Mouse (Mus musculus): ENCODE measurements around the gene Chd6. TPM values are rescaled to one million over a fixed set of nuclear protein-coding genes. Genes with fewer than 3 reads are reported as not detected.

Chd6 gene
- total and polyA plus RNA-seq, 2 experiments from 2014 or later = 29.2 to 74.0 TPM

DNA sequence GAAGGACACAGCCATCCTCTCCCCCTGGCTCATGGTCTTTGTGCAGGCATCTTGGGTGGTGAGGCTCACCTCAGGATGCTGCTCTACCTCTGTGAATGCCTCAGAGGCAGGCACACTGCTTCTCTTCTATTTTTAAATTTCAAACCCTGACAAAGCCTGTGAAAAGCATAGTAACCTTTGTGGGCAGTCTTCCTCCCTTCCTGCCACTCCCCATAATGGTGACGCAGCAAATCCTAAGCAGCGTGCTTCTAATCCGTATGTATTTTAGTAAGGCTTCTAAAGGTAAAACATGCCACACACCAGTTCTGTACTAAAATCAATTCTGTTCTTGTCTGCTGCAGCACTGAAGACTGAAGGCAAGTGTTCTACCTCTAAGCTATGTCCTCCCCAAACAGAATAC lies 116.4 kb downstream of the Chd6 start:
- H3K4me2 ChIP-seq (ENCODE audit: low read depth, low read length) = no peak overlapping the region
- no peak overlapping the region for H3K4me3 ChIP-seq (ENCODE audit: low read length)
- no peaks in the 10 kb centered on the region for H3K27me3 ChIP-seq (ENCODE audit: insufficient read depth, low read length)
- ATAC-seq (no peak), DNase-seq (ENCODE audit: low spot score) (no peak)
- peaks cover 36% of the 10 kb centered on the region; the same call in 1 of the 2 replicates for H3K36me3 ChIP-seq (ENCODE audit: insufficient read depth, low read length)
- H3K9ac ChIP-seq (replicated peaks; ENCODE audit: low read length) = no peak overlapping the region
- no peaks in the 10 kb centered on the region for H3K4me1 ChIP-seq (ENCODE audit: insufficient read depth, low read length)
- H3K9me3 ChIP-seq (ENCODE audit: low read length) = no peaks in the 10 kb centered on the region
- WGBS = 96% methylated on average over 3 of the region's 3 CpGs
- TF ChIP-seq CTCF (IDR thresholded peaks at IDR 0.05; ENCODE audit: low read depth) = no peak
- H3K27ac ChIP-seq = no peak overlapping the region

DNA sequence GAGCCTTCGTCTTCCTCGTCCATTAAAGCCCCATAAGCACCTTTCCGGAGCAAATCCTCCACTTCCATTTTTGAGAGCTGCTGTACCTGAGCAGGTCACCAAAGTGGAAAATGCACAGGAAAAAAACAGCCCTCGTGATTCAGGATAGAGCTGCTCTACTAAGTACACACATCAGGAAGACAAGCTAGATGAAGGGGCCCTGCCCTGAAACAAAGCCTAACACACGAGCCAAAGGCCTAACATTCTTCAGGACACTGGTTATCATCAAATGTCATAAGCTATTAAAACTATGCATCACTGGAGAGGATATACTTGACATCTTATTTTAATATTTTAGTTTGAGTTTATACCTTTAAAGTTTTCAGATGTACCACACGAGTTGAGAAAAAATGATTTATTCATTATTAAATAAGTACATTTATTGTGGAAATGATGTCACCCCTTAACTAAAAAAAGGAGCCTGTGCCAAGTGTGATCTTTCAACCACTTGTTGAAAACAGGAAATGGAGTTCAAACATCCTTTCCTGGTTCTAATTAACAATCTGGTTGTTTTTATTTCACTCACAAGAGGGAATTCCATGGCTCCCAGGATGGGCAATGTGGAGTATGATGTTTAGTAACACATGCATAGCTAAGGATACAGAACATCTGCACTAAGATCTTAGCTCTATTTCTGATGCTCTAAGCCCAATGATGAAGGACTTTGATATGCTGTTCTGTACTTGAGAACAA lies 118.4 kb downstream of the Chd6 start:
- WGBS = 87% methylated on average over 6 of the region's 6 CpGs
- no peaks in the 10 kb centered on the region for H3K27me3 ChIP-seq (ENCODE audit: insufficient read depth, low read length)
- H3K9ac ChIP-seq (replicated peaks; ENCODE audit: low read length) = no peak overlapping the region
- DNase-seq (ENCODE audit: low spot score) = no peak
- H3K4me3 ChIP-seq (ENCODE audit: low read length) = no peak overlapping the region
- H3K27ac ChIP-seq = no peak overlapping the region
- H3K9me3 ChIP-seq (ENCODE audit: low read length) = no peaks in the 10 kb centered on the region
- H3K4me1 ChIP-seq (ENCODE audit: insufficient read depth, low read length) = no peaks in the 10 kb centered on the region
- peaks cover 47% of the 10 kb centered on the region for H3K36me3 ChIP-seq (ENCODE audit: insufficient read depth, low read length)
- no peak for TF ChIP-seq CTCF (IDR thresholded peaks at IDR 0.05; ENCODE audit: low read depth)
- no peak overlapping the region for H3K4me2 ChIP-seq (ENCODE audit: low read depth, low read length)
- no peak for ATAC-seq

DNA sequence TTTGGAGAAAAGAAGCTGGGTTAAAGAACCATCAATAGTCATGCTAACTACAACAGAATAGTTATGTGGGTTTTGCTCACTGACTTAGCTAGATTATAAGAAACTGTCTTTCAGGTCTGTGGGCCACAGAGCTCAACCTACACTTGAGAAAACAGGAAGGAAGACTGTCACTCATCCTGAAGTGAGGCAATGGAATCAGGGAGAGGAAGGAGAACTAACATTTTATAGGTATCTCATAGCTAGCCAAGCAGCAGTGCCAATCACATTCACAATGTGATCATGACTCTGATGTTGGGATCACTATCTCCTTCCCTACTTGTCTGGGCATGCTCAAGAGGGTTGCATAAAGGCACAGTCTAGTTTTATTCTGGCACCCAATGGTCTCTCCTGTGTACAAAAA lies 121.4 kb downstream of the Chd6 start:
- Histone ChIP-seq H3K4me3 (ENCODE audit: low read length) (no peak overlapping the region), H3K36me3 (ENCODE audit: insufficient read depth, low read length) (peaks cover 64% of the 10 kb centered on the region), H3K4me2 (ENCODE audit: low read depth, low read length) (no peak overlapping the region), H3K27ac (no peak overlapping the region), H3K9ac (replicated peaks; ENCODE audit: low read length) (no peak overlapping the region), H3K4me1 (ENCODE audit: insufficient read depth, low read length) (no peaks in the 10 kb centered on the region), H3K9me3 (ENCODE audit: low read length) (no peaks in the 10 kb centered on the region), H3K27me3 (ENCODE audit: insufficient read depth, low read length) (no peaks in the 10 kb centered on the region)
- DNase-seq (ENCODE audit: low spot score) (no peak), ATAC-seq (no peak)
- no peak for TF ChIP-seq CTCF (IDR thresholded peaks at IDR 0.05; ENCODE audit: low read depth)

DNA sequence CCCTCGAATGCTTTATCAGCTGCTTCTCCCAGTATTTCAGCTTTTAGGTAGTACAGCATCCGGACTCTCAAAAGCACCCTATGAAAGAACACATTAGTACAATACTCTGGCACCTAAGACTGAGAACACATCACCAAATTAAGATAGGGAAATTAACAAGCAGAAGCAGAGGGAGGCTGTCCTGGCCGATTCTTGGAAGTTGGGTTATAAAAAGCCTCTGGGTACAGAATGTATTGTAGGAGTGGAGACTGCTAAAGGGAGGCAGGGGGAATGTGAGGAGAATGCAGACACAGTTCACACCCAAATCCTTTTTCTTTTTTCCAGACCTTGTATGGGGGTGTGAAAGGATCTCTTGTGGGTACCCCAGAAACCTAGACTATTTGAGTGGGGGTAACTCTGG lies 126.2 kb downstream of the Chd6 start:
- Histone ChIP-seq H3K4me3 (ENCODE audit: low read length) (no peak overlapping the region), H3K27ac (no peak overlapping the region), H3K9ac (replicated peaks; ENCODE audit: low read length) (no peak overlapping the region), H3K36me3 (ENCODE audit: insufficient read depth, low read length) (peaks cover 64% of the 10 kb centered on the region), H3K4me2 (ENCODE audit: low read depth, low read length) (no peak overlapping the region), H3K4me1 (ENCODE audit: insufficient read depth, low read length) (no peaks in the 10 kb centered on the region), H3K27me3 (ENCODE audit: insufficient read depth, low read length) (no peaks in the 10 kb centered on the region), H3K9me3 (ENCODE audit: low read length) (no peaks in the 10 kb centered on the region)
- DNase-seq (ENCODE audit: low spot score) (no peak), ATAC-seq (no peak)
- 89% methylated on average over 3 of the region's 3 CpGs for WGBS
- TF ChIP-seq CTCF (IDR thresholded peaks at IDR 0.05; ENCODE audit: low read depth) = no peak

DNA sequence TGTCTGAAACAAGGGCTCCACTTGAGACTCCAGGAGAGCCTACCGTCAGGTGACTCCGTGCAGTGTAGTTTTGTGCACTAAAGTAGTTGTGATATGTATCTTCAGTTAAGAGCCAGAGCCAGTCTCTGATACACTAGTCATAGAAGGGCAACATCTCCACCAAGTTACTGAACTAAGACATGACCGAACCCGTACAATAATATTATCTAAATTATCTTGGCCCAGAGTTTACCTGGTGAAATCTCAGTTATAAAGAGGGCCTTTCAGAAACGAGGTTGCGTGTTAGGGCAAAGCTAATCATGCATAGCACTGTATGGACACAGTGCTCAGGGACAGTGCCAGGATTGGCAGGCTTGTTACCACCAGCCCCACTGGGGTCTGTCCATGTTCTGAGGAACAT lies 127.1 kb downstream of the Chd6 start:
- DNase-seq (ENCODE audit: low spot score) = no peak
- Histone ChIP-seq H3K4me2 (ENCODE audit: low read depth, low read length) (no peak overlapping the region), H3K27ac (no peak overlapping the region), H3K9me3 (ENCODE audit: low read length) (no peaks in the 10 kb centered on the region), H3K36me3 (ENCODE audit: insufficient read depth, low read length) (peaks cover 61% of the 10 kb centered on the region), H3K27me3 (ENCODE audit: insufficient read depth, low read length) (no peaks in the 10 kb centered on the region), H3K4me3 (ENCODE audit: low read length) (no peak overlapping the region), H3K9ac (replicated peaks; ENCODE audit: low read length) (no peak overlapping the region), H3K4me1 (ENCODE audit: insufficient read depth, low read length) (no peaks in the 10 kb centered on the region)
- ATAC-seq = no peak
- no peak for TF ChIP-seq CTCF (IDR thresholded peaks at IDR 0.05; ENCODE audit: low read depth)
- 90% methylated on average over 6 of the region's 6 CpGs for WGBS

DNA sequence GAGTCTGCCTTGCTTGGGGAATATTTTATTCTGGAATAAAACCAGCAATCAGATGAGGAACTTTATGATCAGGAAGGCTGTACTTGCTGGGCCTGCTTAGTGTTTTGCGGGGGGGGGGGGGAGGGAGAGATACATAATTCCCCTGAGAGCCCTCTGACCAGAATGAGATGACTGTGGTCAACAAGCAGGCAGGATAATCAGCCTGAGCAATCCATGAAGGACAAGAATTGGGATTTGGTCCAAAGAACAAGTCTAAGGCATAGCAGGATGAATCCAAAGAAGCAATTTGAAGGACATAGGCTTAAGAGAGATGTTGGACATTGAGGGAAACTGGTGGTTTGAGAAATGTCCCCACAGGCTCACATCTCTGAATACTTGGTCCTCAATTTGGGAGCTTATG lies 130.2 kb downstream of the Chd6 start:
- no peak overlapping the region for H3K4me2 ChIP-seq (ENCODE audit: low read depth, low read length)
- no peak overlapping the region for H3K27ac ChIP-seq
- 93% methylated on average over 1 of the region's 1 CpGs for WGBS

DNA sequence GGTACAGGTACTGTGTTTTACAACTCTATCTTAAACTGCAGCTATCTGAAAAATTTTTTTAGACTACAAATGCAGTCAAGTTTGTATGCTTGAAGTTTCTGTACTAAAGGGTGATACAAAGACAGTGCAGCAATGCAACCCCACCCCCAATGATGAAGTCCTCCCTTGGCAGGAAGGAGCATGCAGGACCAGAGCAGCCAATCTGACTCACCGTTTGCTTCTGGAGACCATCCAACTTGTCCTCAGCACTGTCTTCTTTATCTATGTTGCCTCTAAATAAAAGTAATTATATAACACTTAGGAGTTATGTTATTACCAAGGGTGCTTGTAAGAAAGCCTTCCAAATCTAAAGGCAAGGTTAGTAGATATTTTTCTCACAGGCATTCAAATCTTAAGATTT lies 131.6 kb downstream of the Chd6 start:
- H3K9ac ChIP-seq (replicated peaks; ENCODE audit: low read length) = no peak overlapping the region
- ATAC-seq (no peak), DNase-seq (ENCODE audit: low spot score) (no peak)
- H3K4me1 ChIP-seq (ENCODE audit: insufficient read depth, low read length) = no peaks in the 10 kb centered on the region
- H3K4me3 ChIP-seq (ENCODE audit: low read length) = no peak overlapping the region
- no peak overlapping the region for H3K4me2 ChIP-seq (ENCODE audit: low read depth, low read length)
- H3K27me3 ChIP-seq (ENCODE audit: insufficient read depth, low read length) = no peaks in the 10 kb centered on the region
- H3K36me3 ChIP-seq (ENCODE audit: insufficient read depth, low read length) = peaks cover 51% of the 10 kb centered on the region
- H3K27ac ChIP-seq = no peak overlapping the region
- TF ChIP-seq CTCF (IDR thresholded peaks at IDR 0.05; ENCODE audit: low read depth) = no peak
- 46% methylated on average over 1 of the region's 1 CpGs for WGBS
- no peaks in the 10 kb centered on the region for H3K9me3 ChIP-seq (ENCODE audit: low read length)

More for the DNA sequence above, 130.2 kb downstream of the Chd6 start:
- DNase-seq (ENCODE audit: low spot score) (no peak), ATAC-seq (no peak)
- no peak overlapping the region for H3K9ac ChIP-seq (replicated peaks; ENCODE audit: low read length)
- H3K9me3 ChIP-seq (ENCODE audit: low read length) = no peaks in the 10 kb centered on the region
- H3K4me1 ChIP-seq (ENCODE audit: insufficient read depth, low read length) = no peaks in the 10 kb centered on the region
- no peaks in the 10 kb centered on the region for H3K27me3 ChIP-seq (ENCODE audit: insufficient read depth, low read length)
- no peak for TF ChIP-seq CTCF (IDR thresholded peaks at IDR 0.05; ENCODE audit: low read depth)
- peaks cover 55% of the 10 kb centered on the region for H3K36me3 ChIP-seq (ENCODE audit: insufficient read depth, low read length)
- H3K4me3 ChIP-seq (ENCODE audit: low read length) = no peak overlapping the region
